In the genomic region with DNA sequence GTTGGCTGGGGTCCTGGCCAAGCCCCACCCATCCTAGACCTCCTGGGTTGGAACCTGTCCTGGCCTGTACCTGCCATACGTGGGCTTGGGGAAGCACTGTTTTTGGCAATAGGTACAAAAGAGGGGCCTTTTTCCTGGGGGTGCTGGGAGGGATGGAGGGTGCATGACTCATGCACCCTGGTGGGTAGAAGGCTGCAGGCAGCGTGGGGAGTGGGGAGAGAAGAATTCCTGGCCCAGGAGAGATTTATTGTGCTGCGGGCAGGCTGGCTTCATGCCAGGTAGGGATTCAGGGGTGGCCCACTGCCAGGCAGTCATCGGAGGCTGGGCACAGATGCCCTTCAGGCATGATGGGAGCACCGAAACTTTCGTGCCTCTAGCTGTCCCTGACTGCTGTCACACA, we compare ENCODE assay signal across 9 mouse cellular contexts. TPM values are rescaled to one million over a fixed set of nuclear protein-coding genes. Genes with fewer than 3 reads are reported as not detected.
DNase-seq lines count a peak whose midpoint lies in the region; ATAC-seq and TF ChIP-seq lines count a peak whose summit lies in the region.
"Had no signal": no experiment of that assay in that cellular context is flagged by ENCODE, and none has a peak within 500 bp of the region (broad histone marks: within the 10 kb centered on the region; RNA-seq: fewer than 3 reads in every experiment).

No protein-coding gene starts in this region.

- no peak for TF ChIP-seq EP300 in CH12.LX (IDR thresholded peaks at IDR 0.05; ENCODE audit: low read length)
- no peak for TF ChIP-seq EP300 in heart, postnatal 0 days (IDR thresholded peaks at IDR 0.05; ENCODE audit: low read depth)

- H3K9me3 ChIP-seq in kidney, embryonic 16.5 days (ENCODE audit: low read length) = no peaks in the 10 kb centered on the region
- H3K9me3 ChIP-seq in kidney, embryonic 14.5 days (ENCODE audit: control insufficient read depth, low read length) = no peaks in the 10 kb centered on the region
- no peaks in the 10 kb centered on the region for H3K9me3 ChIP-seq in CH12.LX (replicated peaks; ENCODE audit: low read length)
- H3K9me3 ChIP-seq in heart, postnatal 0 days (replicated peaks; ENCODE audit: control insufficient read depth, low read length) = no peaks in the 10 kb centered on the region

- no peak for TF ChIP-seq RAD21 in CH12.LX (IDR thresholded peaks at IDR 0.05; ENCODE audit: low read depth, low read length)

- dilution Hi-C loops in CH12.LX (cut with MboI; ENCODE audit: extremely low pct_ligation_motif_present, extremely low pct_unique_long_range_greater_than_20kb, low sequenced_read_pairs) = no loop called here

- no peak overlapping the region for H3K4me2 ChIP-seq in kidney, embryonic 16.5 days (replicated peaks; ENCODE audit: low read depth, low read length)
- H3K4me2 ChIP-seq in kidney, embryonic 14.5 days (replicated peaks; ENCODE audit: low read depth, low read length) = no peak overlapping the region
- H3K4me2 ChIP-seq in CH12.LX (ENCODE audit: insufficient read depth, low read depth, poor library complexity, severe bottlenecking) = no peak overlapping the region
- H3K4me2 ChIP-seq in heart, postnatal 0 days (ENCODE audit: low read depth, low read length) = no peak overlapping the region

- WGBS in kidney, embryonic 16.5 days = 47% methylated on average over 6 of the region's 6 CpGs
- WGBS in kidney, embryonic 14.5 days = 55% methylated on average over 6 of the region's 6 CpGs
- WGBS in heart, postnatal 0 days = 12% methylated on average over 6 of the region's 6 CpGs

- no peaks in the 10 kb centered on the region for H3K79me2 ChIP-seq in CH12.LX (replicated peaks; ENCODE audit: control insufficient read depth, extremely low read depth, insufficient read depth, poor library complexity, severe bottlenecking)

- no peak overlapping the region for H3K9ac ChIP-seq in kidney, embryonic 16.5 days (replicated peaks; ENCODE audit: low read length)
- H3K9ac ChIP-seq in kidney, embryonic 14.5 days (ENCODE audit: low read depth, low read length) = no peak overlapping the region; the same call in 1 of the 2 replicates
- H3K9ac ChIP-seq in CH12.LX (ENCODE audit: insufficient read depth, low read depth) = no peak overlapping the region
- H3K9ac ChIP-seq in heart, postnatal 0 days (replicated peaks; ENCODE audit: low read depth, low read length) = 0 out of 2 replicates have a peak overlapping the region, but pooled peaks have one; percentile 23

- H3K4me3 ChIP-seq in kidney, embryonic 16.5 days (ENCODE audit: low read length) = no peak overlapping the region
- H3K4me3 ChIP-seq in kidney, embryonic 14.5 days (ENCODE audit: low read length) = no peak overlapping the region
- H3K4me3 ChIP-seq in CH12.LX (replicated peaks in 1 of 3; ENCODE audit: low read depth in 2 of 3, low read length in 2 of 3, poor library complexity in 1 of 3) = no peak overlapping the region
- no peak overlapping the region for H3K4me3 ChIP-seq in heart, postnatal 0 days (ENCODE audit: low read depth, low read length)

- peaks cover 24% of the 10 kb centered on the region for H3K4me1 ChIP-seq in kidney, embryonic 16.5 days (ENCODE audit: insufficient read depth, low read length)
- peaks cover 12% of the 10 kb centered on the region for H3K4me1 ChIP-seq in kidney, embryonic 14.5 days (ENCODE audit: control insufficient read depth, insufficient read depth, low read length)
- H3K4me1 ChIP-seq in CH12.LX (ENCODE audit: control insufficient read depth in 1 of 2, insufficient read depth in 2 of 2) = peaks cover 26 to 53% of the 10 kb centered on the region in 2 experiments
- peaks cover 26% of the 10 kb centered on the region for H3K4me1 ChIP-seq in heart, postnatal 0 days (ENCODE audit: control insufficient read depth, insufficient read depth)

- H3K36me3 ChIP-seq in kidney, embryonic 16.5 days (ENCODE audit: insufficient read depth, low read length) = no peaks in the 10 kb centered on the region
- H3K36me3 ChIP-seq in kidney, embryonic 14.5 days (ENCODE audit: control insufficient read depth, insufficient read depth, low read length) = no peaks in the 10 kb centered on the region
- no peaks in the 10 kb centered on the region for H3K36me3 ChIP-seq in CH12.LX (replicated peaks in 1 of 2; ENCODE audit: control insufficient read depth in 1 of 2, insufficient read depth in 1 of 2, low read length in 1 of 2)
- no peaks in the 10 kb centered on the region for H3K36me3 ChIP-seq in heart, postnatal 0 days (replicated peaks; ENCODE audit: control insufficient read depth, insufficient read depth, low read length)

- TF ChIP-seq CTCF in CH12.LX (conservative IDR thresholded peaks at IDR 0.05 in 1 of 2, IDR thresholded peaks at IDR 0.05 in 1 of 2; ENCODE audit: low read depth in 2 of 2, low read length in 2 of 2) = no peak
- no peak for TF ChIP-seq CTCF in heart, postnatal 0 days (IDR thresholded peaks at IDR 0.05; ENCODE audit: low read depth)

- in situ Hi-C loops in CH12.LX (cut with MboI; ENCODE audit: low pct_ligation_motif_present, low pct_unique_long_range_greater_than_20kb, low sequenced_read_pairs) = loop anchor here (5.0 to 25.0 kb wide), 2 partner anchors 99 to 361 kb away; no protein-coding TSS in a partner anchor

- TF ChIP-seq POLR2A in CH12.LX (IDR thresholded peaks at IDR 0.05; ENCODE audit: low read depth, low read length) = no peak

- H3K27ac ChIP-seq in kidney, embryonic 16.5 days (ENCODE audit: low read length) = no peak overlapping the region
- H3K27ac ChIP-seq in kidney, embryonic 14.5 days (ENCODE audit: low read depth, low read length) = no peak overlapping the region
- no peak overlapping the region for H3K27ac ChIP-seq in CH12.LX (ENCODE audit: insufficient read depth, low read depth)
- H3K27ac ChIP-seq in heart, postnatal 0 days (ENCODE audit: low read depth) = peak overlapping the region; percentile 52

- 0 out of 2 replicates have a peak, but pooled peaks have one; percentile 58 for ATAC-seq in kidney, embryonic 16.5 days (ENCODE audit: low FRiP score, low TSS enrichment)
- ATAC-seq in kidney, embryonic 14.5 days (ENCODE audit: low FRiP score, low TSS enrichment) = no peak; the same call in 1 of the 2 replicates
- ATAC-seq in heart, postnatal 0 days (ENCODE audit: insufficient read depth, low read depth) = peak; percentile 72

- no peaks in the 10 kb centered on the region for H3K27me3 ChIP-seq in kidney, embryonic 16.5 days (ENCODE audit: insufficient read depth, low read length)
- no peaks in the 10 kb centered on the region for H3K27me3 ChIP-seq in kidney, embryonic 14.5 days (ENCODE audit: control insufficient read depth, insufficient read depth, low read length)
- H3K27me3 ChIP-seq in CH12.LX (replicated peaks) = no peaks in the 10 kb centered on the region
- H3K27me3 ChIP-seq in heart, postnatal 0 days (ENCODE audit: control insufficient read depth, insufficient read depth, low read length) = no peaks in the 10 kb centered on the region

- no peak for DNase-seq in CH12.LX (ENCODE audit: extremely low read depth)
- peak; percentile 80 to 90 for DNase-seq in adrenal gland, adult (ENCODE audit: inconsistent age in 2 of 2, low spot score in 1 of 2)
- peak; percentile 53 for DNase-seq in heart, postnatal 0 days (ENCODE audit: low spot score)
- DNase-seq in testis, postnatal 10 days (ENCODE audit: low spot score) = peak; percentile 65
- no peak for DNase-seq in thymus, postnatal 10 days (ENCODE audit: low spot score in 2 of 2)
- no peak for DNase-seq in layer of hippocampus, adult 9-10 months (ENCODE audit: low spot score)

TF ChIP-seq in CH12.LX, 34 proteins besides CTCF, POLR2A, EP300 and RAD21:
- TF ChIP-seq TCF12 (IDR thresholded peaks at IDR 0.05; ENCODE audit: low read depth, low read length) = 0 out of 2 replicates have a peak, but pooled peaks have one; percentile 18
- no peak for TF ChIP-seq ZNF384 (IDR thresholded peaks at IDR 0.05; ENCODE audit: low read depth, low read length)

RNA-seq across cellular contexts. Expression of a gene that starts 4.9 kb away (rescaled TPM):
- polyA plus RNA-seq in kidney, embryonic 16.5 days (2015; fragmentation: Nextera tagmentation; extraction: Ambion mirVana) = not detected in 2 replicates
- not detected in 2 replicates for polyA plus RNA-seq in kidney, embryonic 14.5 days (2014; fragmentation: Nextera tagmentation; extraction: Ambion mirVana)
- total RNA-seq in CH12.LX (2012; rRNA removed) (not detected in 2 replicates), CH12.LX (2014; rRNA removed) (not detected in 2 replicates)
- polyA plus RNA-seq in CH12.LX (2012; ENCODE audit: insufficient read length, low read depth) = not detected in 2 replicates
- not detected in 2 replicates for total RNA-seq in heart, postnatal 0 days (2014; rRNA removed; ENCODE audit: low replicate concordance)
- not detected in 2 replicates for polyA plus RNA-seq in heart, postnatal 0 days (2015; fragmentation: Nextera tagmentation; extraction: Ambion mirVana)
- total RNA-seq: layer of hippocampus, adult 18-20 months had no signal

RNA-seq across cellular contexts. Expression of a gene that starts 17.9 kb away (rescaled TPM):
- not detected in 2 replicates for polyA plus RNA-seq in kidney, embryonic 16.5 days (2015; fragmentation: Nextera tagmentation; extraction: Ambion mirVana)
- not detected in 2 replicates for polyA plus RNA-seq in kidney, embryonic 14.5 days (2014; fragmentation: Nextera tagmentation; extraction: Ambion mirVana)
- not detected in 2 replicates for total RNA-seq in CH12.LX (2012; rRNA removed)
- not detected in 2 replicates for total RNA-seq in CH12.LX (2014; rRNA removed)
- not detected in 2 replicates for polyA plus RNA-seq in CH12.LX (2012; ENCODE audit: insufficient read length, low read depth)
- total RNA-seq in heart, postnatal 0 days (2014; rRNA removed; ENCODE audit: low replicate concordance) = not detected in 2 replicates
- polyA plus RNA-seq in heart, postnatal 0 days (2015; fragmentation: Nextera tagmentation; extraction: Ambion mirVana) = not detected in 2 replicates
- total RNA-seq: layer of hippocampus, adult 18-20 months had no signal

RNA-seq across cellular contexts. Expression of a gene that starts 20.4 kb away (rescaled TPM):
- polyA plus RNA-seq in kidney, embryonic 16.5 days (2015; fragmentation: Nextera tagmentation; extraction: Ambion mirVana) = 39.6 and 41.7 TPM in 2 replicates
- polyA plus RNA-seq in kidney, embryonic 14.5 days (2014; fragmentation: Nextera tagmentation; extraction: Ambion mirVana) = 39.6 and 56.2 TPM in 2 replicates
- total RNA-seq in CH12.LX (2012; rRNA removed) (3.1 and 5.5 TPM in 2 replicates), CH12.LX (2014; rRNA removed) (0.82 and 1.3 TPM in 2 replicates)
- polyA plus RNA-seq in CH12.LX (2012; ENCODE audit: insufficient read length, low read depth) = 10.7 and 14.0 TPM in 2 replicates
- 473 and 516 TPM in 2 replicates for total RNA-seq in heart, postnatal 0 days (2014; rRNA removed; ENCODE audit: low replicate concordance)
- polyA plus RNA-seq in heart, postnatal 0 days (2015; fragmentation: Nextera tagmentation; extraction: Ambion mirVana) = 41.2 and 42.4 TPM in 2 replicates

RNA-seq across cellular contexts. Expression of a gene that starts 38.6 kb away (rescaled TPM):
- polyA plus RNA-seq in kidney, embryonic 16.5 days (2015; fragmentation: Nextera tagmentation; extraction: Ambion mirVana) = not detected in 2 replicates
- not detected in 2 replicates for polyA plus RNA-seq in kidney, embryonic 14.5 days (2014; fragmentation: Nextera tagmentation; extraction: Ambion mirVana)
- total RNA-seq in CH12.LX (2012; rRNA removed) (not detected in 2 replicates), CH12.LX (2014; rRNA removed) (not detected in 2 replicates)
- not detected in 2 replicates for polyA plus RNA-seq in CH12.LX (2012; ENCODE audit: insufficient read length, low read depth)
- not detected in 2 replicates for total RNA-seq in heart, postnatal 0 days (2014; rRNA removed; ENCODE audit: low replicate concordance)
- polyA plus RNA-seq in heart, postnatal 0 days (2015; fragmentation: Nextera tagmentation; extraction: Ambion mirVana) = not detected in 2 replicates
- total RNA-seq: layer of hippocampus, adult 18-20 months had no signal

Comparison
In these comparisons a context has a peak if more than half of its experiments do, and no peak if none do; other contexts are left out.
1. DNase-seq: peak in adrenal gland, adult (2 of 2), heart, postnatal 0 days (single experiment) and testis, postnatal 10 days (single experiment); none in CH12.LX (single experiment), thymus, postnatal 10 days (0 of 2) and layer of hippocampus, adult 9-10 months (single experiment).